Mouse (Mus musculus): ENCODE data around the gene Ms4a4c. TPM values are rescaled to one million over a fixed set of nuclear protein-coding genes. Genes with fewer than 3 reads are reported as not detected.
"Not testable (repeated sequence)": the region's sequence is repeated elsewhere in the genome, so short reads cannot be mapped to it uniquely, and the experiment has no call there.

Gene Ms4a4c
- polyA plus RNA-seq, 1 experiment from 2014 or later: 1.8 TPM

DNA sequence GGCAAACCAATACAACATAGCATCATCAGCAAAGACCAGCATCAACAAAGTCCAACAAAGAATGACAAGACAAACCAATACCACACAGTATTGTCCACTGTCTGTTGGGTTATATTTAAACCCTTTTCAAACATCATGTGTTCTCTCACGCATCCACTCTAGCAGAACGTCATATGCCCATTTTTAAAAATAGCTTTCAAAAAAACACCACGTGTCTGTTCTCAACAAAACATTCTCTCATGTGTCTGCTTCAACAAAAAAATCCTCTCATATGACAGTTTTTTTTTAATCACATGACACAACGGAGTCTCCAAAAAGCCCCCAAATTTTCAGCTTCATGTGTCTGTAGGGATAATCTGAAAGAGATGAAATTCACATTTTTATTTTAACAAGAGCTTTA, 16.9 kb upstream of the Ms4a4c start:
- H3K4me2 ChIP-seq (ENCODE audit: low read length): no peak overlapping the region
- ATAC-seq (replicated peaks; ENCODE audit: low FRiP score, low TSS enrichment, low read depth): no peak
- no peaks in the 10 kb centered on the region for H3K9me3 ChIP-seq (ENCODE audit: control insufficient read depth, low read length)
- no peak overlapping the region for H3K4me3 ChIP-seq (ENCODE audit: low read depth, low read length)
- 81% methylated on average over 4 of the region's 4 CpGs for WGBS
- H3K27ac ChIP-seq (ENCODE audit: low read depth): no peak overlapping the region
- H3K27me3 ChIP-seq (replicated peaks; ENCODE audit: control insufficient read depth, insufficient read depth, low read length): no peaks in the 10 kb centered on the region
- H3K9ac ChIP-seq (ENCODE audit: low read length): no peak overlapping the region
- no peaks in the 10 kb centered on the region for H3K4me1 ChIP-seq (replicated peaks; ENCODE audit: control insufficient read depth, insufficient read depth, low read length)
- no peaks in the 10 kb centered on the region for H3K36me3 ChIP-seq (ENCODE audit: control insufficient read depth, insufficient read depth, low read length)
- DNase-seq (ENCODE audit: low spot score): no peak

DNA sequence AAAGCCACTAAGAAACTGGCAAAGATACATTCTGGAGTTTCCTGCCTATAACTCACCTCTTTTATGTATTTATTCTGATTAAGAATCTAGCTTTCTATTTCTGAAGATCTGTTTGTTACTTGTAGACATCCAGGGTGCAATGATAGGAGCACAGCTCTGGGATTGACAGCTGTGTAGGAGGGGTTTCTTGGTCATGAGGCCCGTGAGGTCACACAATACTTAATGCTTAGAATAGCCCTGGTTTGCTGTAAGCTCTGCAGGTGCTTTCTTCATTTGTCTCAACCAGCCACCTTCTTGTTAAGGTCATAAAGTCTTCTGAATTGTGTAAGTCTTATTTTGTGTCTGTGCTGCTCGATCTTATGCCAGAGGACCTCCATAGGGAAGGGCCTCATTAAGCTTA, 15.6 kb upstream of the Ms4a4c start:
- no peaks in the 10 kb centered on the region for H3K4me1 ChIP-seq (replicated peaks; ENCODE audit: control insufficient read depth, insufficient read depth, low read length)
- no peak overlapping the region for H3K27ac ChIP-seq (ENCODE audit: low read depth)
- DNase-seq (ENCODE audit: low spot score) (no peak), ATAC-seq (replicated peaks; ENCODE audit: low FRiP score, low TSS enrichment, low read depth) (no peak)
- H3K4me2 ChIP-seq (ENCODE audit: low read length): no peak overlapping the region
- no peak overlapping the region for H3K9ac ChIP-seq (ENCODE audit: low read length)
- H3K36me3 ChIP-seq (ENCODE audit: control insufficient read depth, insufficient read depth, low read length): no peaks in the 10 kb centered on the region
- H3K27me3 ChIP-seq (replicated peaks; ENCODE audit: control insufficient read depth, insufficient read depth, low read length): no peaks in the 10 kb centered on the region
- WGBS: 81% methylated on average over 2 of the region's 2 CpGs
- H3K4me3 ChIP-seq (ENCODE audit: low read depth, low read length): no peak overlapping the region
- H3K9me3 ChIP-seq (ENCODE audit: control insufficient read depth, low read length): no peaks in the 10 kb centered on the region

DNA sequence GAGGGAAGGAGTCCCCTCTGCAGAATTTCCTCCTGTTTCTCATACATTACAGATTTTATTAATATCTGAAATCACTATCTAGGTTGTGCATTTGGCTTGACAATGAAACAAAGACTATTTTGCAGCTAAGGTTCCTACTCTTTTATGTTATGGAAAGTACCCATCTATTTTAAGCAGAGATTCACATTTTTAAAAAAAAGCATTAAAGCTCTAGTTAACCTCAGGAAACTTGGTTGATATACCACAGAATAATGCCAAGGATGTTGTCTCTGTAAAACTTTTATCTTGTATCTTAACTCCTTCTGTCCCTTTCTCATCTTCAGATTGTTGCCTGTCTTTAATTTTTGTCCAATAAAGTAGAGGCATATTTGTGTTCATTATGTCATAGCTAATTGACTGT, 8.8 kb upstream of the Ms4a4c start:
- Histone ChIP-seq H3K4me1 (replicated peaks; ENCODE audit: control insufficient read depth, insufficient read depth, low read length) (no peaks in the 10 kb centered on the region), H3K36me3 (ENCODE audit: control insufficient read depth, insufficient read depth, low read length) (no peaks in the 10 kb centered on the region), H3K4me3 (ENCODE audit: low read depth, low read length) (no peak overlapping the region), H3K9me3 (ENCODE audit: control insufficient read depth, low read length) (no peaks in the 10 kb centered on the region), H3K27ac (ENCODE audit: low read depth) (no peak overlapping the region), H3K27me3 (replicated peaks; ENCODE audit: control insufficient read depth, insufficient read depth, low read length) (no peaks in the 10 kb centered on the region), H3K4me2 (ENCODE audit: low read length) (no peak overlapping the region), H3K9ac (ENCODE audit: low read length) (no peak overlapping the region)
- ATAC-seq (replicated peaks; ENCODE audit: low FRiP score, low TSS enrichment, low read depth): no peak
- no peak for DNase-seq (ENCODE audit: low spot score)

DNA sequence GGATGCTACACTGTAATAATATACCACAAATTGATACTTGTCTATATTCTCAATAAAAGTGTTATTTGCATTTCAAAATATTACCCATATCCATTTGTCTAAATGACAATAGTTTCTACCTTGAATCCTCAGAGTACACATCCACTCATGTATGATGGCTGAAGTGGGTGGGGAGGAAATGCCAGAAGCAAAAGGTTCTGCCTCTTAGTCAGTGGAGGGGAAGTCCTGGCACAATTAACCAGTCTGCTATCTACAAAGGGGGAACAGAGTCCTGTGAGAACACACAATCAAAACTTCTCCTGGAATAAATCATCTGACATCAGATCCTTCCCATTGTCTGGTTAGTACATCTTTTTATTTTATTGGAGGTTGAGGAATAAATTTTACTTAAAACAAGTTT, 2.9 kb downstream of the Ms4a4c start:
- H3K4me3 ChIP-seq (ENCODE audit: low read depth, low read length): no peak overlapping the region
- no peak overlapping the region for H3K4me2 ChIP-seq (ENCODE audit: low read length)
- no peaks in the 10 kb centered on the region for H3K36me3 ChIP-seq (ENCODE audit: control insufficient read depth, insufficient read depth, low read length)
- H3K9ac ChIP-seq (ENCODE audit: low read length): no peak overlapping the region
- DNase-seq (ENCODE audit: low spot score): no peak
- H3K27ac ChIP-seq (ENCODE audit: low read depth): no peak overlapping the region
- no peaks in the 10 kb centered on the region for H3K9me3 ChIP-seq (ENCODE audit: control insufficient read depth, low read length)
- ATAC-seq (replicated peaks; ENCODE audit: low FRiP score, low TSS enrichment, low read depth): no peak
- H3K27me3 ChIP-seq (replicated peaks; ENCODE audit: control insufficient read depth, insufficient read depth, low read length): no peaks in the 10 kb centered on the region
- no peaks in the 10 kb centered on the region for H3K4me1 ChIP-seq (replicated peaks; ENCODE audit: control insufficient read depth, insufficient read depth, low read length)

DNA sequence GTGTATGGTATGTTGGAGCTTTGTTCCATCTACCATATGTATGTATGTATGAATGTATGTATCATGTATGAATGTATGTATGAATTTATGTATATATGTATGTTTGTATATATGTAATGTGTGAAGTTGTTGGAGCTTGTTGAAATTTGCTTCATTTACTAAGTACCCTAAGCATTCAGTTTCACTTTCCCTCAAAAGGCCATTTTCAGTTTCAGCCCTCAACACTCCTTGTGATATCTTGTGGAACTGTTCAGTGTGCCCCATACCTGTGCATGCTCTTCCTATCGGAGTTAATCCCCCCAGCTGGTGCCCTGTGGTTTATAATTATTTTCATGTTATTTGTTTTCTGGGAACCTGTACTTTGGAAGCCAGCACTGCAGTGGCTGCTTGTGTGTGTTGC, 4.0 kb downstream of the Ms4a4c start:
- Histone ChIP-seq H3K4me1 (replicated peaks; ENCODE audit: control insufficient read depth, insufficient read depth, low read length) (no peaks in the 10 kb centered on the region), H3K4me3 (ENCODE audit: low read depth, low read length) (no peak overlapping the region), H3K27ac (ENCODE audit: low read depth) (no peak overlapping the region), H3K36me3 (ENCODE audit: control insufficient read depth, insufficient read depth, low read length) (no peaks in the 10 kb centered on the region), H3K27me3 (replicated peaks; ENCODE audit: control insufficient read depth, insufficient read depth, low read length) (no peaks in the 10 kb centered on the region), H3K9ac (ENCODE audit: low read length) (no peak overlapping the region), H3K9me3 (ENCODE audit: control insufficient read depth, low read length) (no peaks in the 10 kb centered on the region), H3K4me2 (ENCODE audit: low read length) (no peak overlapping the region)
- no peak for DNase-seq (ENCODE audit: low spot score)
- no peak for ATAC-seq (replicated peaks; ENCODE audit: low FRiP score, low TSS enrichment, low read depth)
- 95% methylated on average over 1 of the region's 1 CpGs for WGBS

DNA sequence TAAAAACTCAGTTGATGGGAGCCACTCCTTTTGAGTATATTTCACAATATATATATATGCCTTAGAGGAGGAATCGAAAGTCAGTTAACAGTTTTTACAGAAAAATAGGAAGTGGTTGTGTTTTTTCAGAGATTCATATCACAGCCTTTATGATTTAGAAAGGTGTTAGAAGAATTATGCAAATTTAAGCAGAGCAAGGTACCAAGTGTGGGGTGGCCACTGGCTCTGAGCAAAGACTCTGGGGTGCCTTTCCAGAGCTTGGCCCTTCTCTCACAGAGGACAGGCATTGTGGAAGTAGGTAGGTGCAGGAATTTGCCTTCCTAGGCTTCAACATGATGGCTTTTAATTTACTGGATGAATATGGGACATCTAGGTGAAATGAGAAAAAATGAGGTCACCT, 7.1 kb downstream of the Ms4a4c start:
- Histone ChIP-seq H3K4me1 (replicated peaks; ENCODE audit: control insufficient read depth, insufficient read depth, low read length) (no peaks in the 10 kb centered on the region), H3K27ac (ENCODE audit: low read depth) (no peak overlapping the region), H3K9ac (ENCODE audit: low read length) (no peak overlapping the region), H3K36me3 (ENCODE audit: control insufficient read depth, insufficient read depth, low read length) (no peaks in the 10 kb centered on the region), H3K4me3 (ENCODE audit: low read depth, low read length) (no peak overlapping the region), H3K9me3 (ENCODE audit: control insufficient read depth, low read length) (no peaks in the 10 kb centered on the region), H3K27me3 (replicated peaks; ENCODE audit: control insufficient read depth, insufficient read depth, low read length) (no peaks in the 10 kb centered on the region), H3K4me2 (ENCODE audit: low read length) (no peak overlapping the region)
- WGBS: 95% methylated on average over 1 of the region's 1 CpGs
- no peak for DNase-seq (ENCODE audit: low spot score)
- no peak for ATAC-seq (replicated peaks; ENCODE audit: low FRiP score, low TSS enrichment, low read depth)

DNA sequence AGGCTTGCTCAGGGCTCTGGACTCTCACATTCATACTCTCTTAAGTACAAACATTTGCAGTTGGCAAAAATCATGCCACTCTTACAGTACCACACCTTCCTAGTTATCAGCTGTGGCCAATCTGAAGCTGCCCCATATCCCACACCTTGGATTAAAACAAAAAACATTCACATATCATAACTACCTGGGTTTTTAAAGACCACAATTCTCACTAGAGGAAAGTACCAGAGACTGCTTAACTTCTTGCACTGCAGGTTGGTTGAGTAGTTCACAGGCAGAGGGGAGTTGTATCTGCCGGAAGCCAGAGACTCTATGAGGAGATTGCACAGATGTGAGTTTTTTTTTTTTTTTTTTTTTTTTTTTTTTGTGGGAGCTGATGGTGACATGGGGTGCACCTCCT, 9.5 kb downstream of the Ms4a4c start:
- DNase-seq (ENCODE audit: low spot score) (no peak), ATAC-seq (replicated peaks; ENCODE audit: low FRiP score, low TSS enrichment, low read depth) (no peak)
- no peak overlapping the region for H3K4me2 ChIP-seq (ENCODE audit: low read length)
- H3K4me1 ChIP-seq (replicated peaks; ENCODE audit: control insufficient read depth, insufficient read depth, low read length): no peaks in the 10 kb centered on the region
- H3K27ac ChIP-seq (ENCODE audit: low read depth): no peak overlapping the region
- H3K27me3 ChIP-seq (replicated peaks; ENCODE audit: control insufficient read depth, insufficient read depth, low read length): no peaks in the 10 kb centered on the region
- H3K4me3 ChIP-seq (ENCODE audit: low read depth, low read length): no peak overlapping the region
- no peaks in the 10 kb centered on the region for H3K9me3 ChIP-seq (ENCODE audit: control insufficient read depth, low read length)
- no peaks in the 10 kb centered on the region for H3K36me3 ChIP-seq (ENCODE audit: control insufficient read depth, insufficient read depth, low read length)
- no peak overlapping the region for H3K9ac ChIP-seq (ENCODE audit: low read length)
- WGBS: 88% methylated on average over 1 of the region's 1 CpGs

DNA sequence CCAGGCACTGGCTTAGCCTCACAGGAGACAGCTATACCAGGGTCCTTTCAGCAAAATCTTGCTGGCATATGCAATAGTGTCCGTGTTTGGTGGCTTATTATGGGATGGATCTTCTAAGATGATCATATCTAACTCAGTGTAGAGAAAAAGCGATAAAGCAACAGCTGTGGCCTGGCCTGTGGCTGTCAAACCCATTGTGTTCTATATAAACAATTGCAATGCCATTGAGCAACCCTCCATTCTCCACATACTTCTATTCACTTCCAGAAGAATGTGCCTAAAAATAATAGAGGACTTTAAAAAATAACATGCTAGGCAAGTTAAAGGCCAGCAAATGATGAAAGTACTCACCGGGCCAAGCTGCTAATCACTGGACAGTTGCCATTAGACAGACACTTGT, 11.0 kb downstream of the Ms4a4c start:
- WGBS: 59% methylated on average over 3 of the region's 3 CpGs

DNA sequence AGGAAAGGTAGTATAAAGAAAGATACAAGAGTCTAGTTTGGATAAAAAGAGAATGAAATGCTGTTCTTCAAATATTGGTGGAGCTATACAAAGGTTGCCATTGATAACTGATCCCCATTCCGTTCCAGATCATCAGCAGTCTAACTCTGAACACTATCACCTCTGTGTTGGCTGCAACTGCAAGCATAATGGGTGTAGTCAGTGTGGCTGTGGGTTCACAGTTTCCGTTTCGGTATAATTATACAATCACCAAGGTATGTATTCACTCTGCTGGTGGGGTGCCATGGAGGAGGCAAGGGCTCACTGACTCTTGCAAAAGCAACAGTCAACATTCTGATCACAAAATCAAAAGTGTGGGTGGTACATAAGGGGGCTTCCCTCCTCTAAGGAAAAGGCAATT, 14.3 kb downstream of the Ms4a4c start:
- not testable (repeated sequence) for H3K9ac ChIP-seq (ENCODE audit: low read length); H3K9me3 ChIP-seq (ENCODE audit: control insufficient read depth, low read length); H3K4me1 ChIP-seq (replicated peaks; ENCODE audit: control insufficient read depth, insufficient read depth, low read length); H3K27me3 ChIP-seq (replicated peaks; ENCODE audit: control insufficient read depth, insufficient read depth, low read length); DNase-seq (ENCODE audit: low spot score); H3K27ac ChIP-seq (ENCODE audit: low read depth); ATAC-seq (replicated peaks; ENCODE audit: low FRiP score, low TSS enrichment, low read depth); H3K36me3 ChIP-seq (ENCODE audit: control insufficient read depth, insufficient read depth, low read length); H3K4me2 ChIP-seq (ENCODE audit: low read length); H3K4me3 ChIP-seq (ENCODE audit: low read depth, low read length)
- 86% methylated on average over 2 of the region's 3 CpGs for WGBS

More for the DNA sequence above, 11.0 kb downstream of the Ms4a4c start:
- no peaks in the 10 kb centered on the region for H3K36me3 ChIP-seq (ENCODE audit: control insufficient read depth, insufficient read depth, low read length)
- ATAC-seq (replicated peaks; ENCODE audit: low FRiP score, low TSS enrichment, low read depth) (no peak), DNase-seq (ENCODE audit: low spot score) (no peak)
- no peak overlapping the region for H3K27ac ChIP-seq (ENCODE audit: low read depth)
- H3K4me3 ChIP-seq (ENCODE audit: low read depth, low read length): no peak overlapping the region
- H3K4me1 ChIP-seq (replicated peaks; ENCODE audit: control insufficient read depth, insufficient read depth, low read length): no peaks in the 10 kb centered on the region
- no peak overlapping the region for H3K4me2 ChIP-seq (ENCODE audit: low read length)
- H3K27me3 ChIP-seq (replicated peaks; ENCODE audit: control insufficient read depth, insufficient read depth, low read length): no peaks in the 10 kb centered on the region
- no peak overlapping the region for H3K9ac ChIP-seq (ENCODE audit: low read length)
- H3K9me3 ChIP-seq (ENCODE audit: control insufficient read depth, low read length): no peaks in the 10 kb centered on the region
